ENCODE assay signal across 16 mouse cellular contexts in the genomic region with DNA sequence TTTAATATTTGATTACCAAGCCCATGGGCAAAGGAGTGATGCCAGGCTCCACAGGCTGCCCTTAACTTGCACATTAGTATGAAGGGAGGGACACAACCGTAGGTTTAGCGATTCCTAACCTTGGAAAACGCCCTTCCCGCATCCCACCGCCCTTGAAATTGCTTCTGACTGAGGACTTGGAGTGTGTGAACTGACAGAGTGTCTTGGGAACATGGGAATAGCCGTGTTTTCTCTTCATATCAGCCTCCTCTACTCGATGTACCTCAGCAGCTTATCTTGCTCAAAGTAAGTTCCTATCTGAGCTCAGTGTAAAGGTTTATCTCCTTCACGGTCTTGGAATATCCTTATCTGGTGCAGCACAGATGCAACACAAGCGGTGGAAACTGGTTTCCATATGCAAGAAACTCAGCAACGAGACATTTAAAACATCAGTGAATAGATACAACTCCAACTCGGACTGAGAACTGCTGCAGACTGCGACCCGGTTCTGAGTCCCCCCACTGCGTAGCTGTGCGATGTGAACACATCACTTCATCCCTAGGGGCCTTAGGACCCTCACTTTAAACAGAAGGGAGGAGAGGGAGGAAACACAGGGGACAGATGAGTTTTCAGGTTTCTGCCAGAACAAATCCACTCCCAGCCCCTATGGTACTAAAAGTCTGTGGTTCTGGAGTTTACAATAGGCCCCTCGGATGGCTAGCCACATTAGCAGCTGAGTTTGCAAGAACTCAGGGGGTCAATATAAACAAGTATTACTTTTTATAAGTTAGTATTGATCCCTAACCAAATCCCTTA.
"Had no signal": no experiment of that assay in that cellular context is flagged by ENCODE, and none has a peak within 500 bp of the region (broad histone marks: within the 10 kb centered on the region; RNA-seq: fewer than 3 reads in every experiment).

No protein-coding gene starts in this region.

- H3K4me3 ChIP-seq: limb, embryonic 15.5 days; liver, embryonic 15.5 days; midbrain, embryonic 10.5 days; neural tube, embryonic 13.5 days had no signal

- ATAC-seq: midbrain, embryonic 16.5 days had no signal

- H3K27me3 ChIP-seq: limb, embryonic 15.5 days; liver, embryonic 15.5 days; neural tube, embryonic 13.5 days had no signal

- H3K4me2 ChIP-seq: limb, embryonic 15.5 days; liver, embryonic 15.5 days; lung, embryonic 14.5 days; neural tube, embryonic 13.5 days had no signal

- H3K9me3 ChIP-seq: limb, embryonic 15.5 days; liver, embryonic 15.5 days; midbrain, embryonic 10.5 days; neural tube, embryonic 13.5 days had no signal

- H3K9ac ChIP-seq: limb, embryonic 15.5 days; liver, embryonic 15.5 days; lung, embryonic 14.5 days; neural tube, embryonic 13.5 days had no signal

- H3K27ac ChIP-seq: limb, embryonic 15.5 days; liver, embryonic 15.5 days; neural tube, embryonic 13.5 days had no signal

- DNase-seq: kidney, postnatal 36 days; layer of hippocampus, adult 9-11 months; layer of hippocampus, postnatal 36 days; lung, postnatal 10 days; lung, postnatal 4 days; retina, postnatal 1 day; right cerebral cortex, postnatal 4 days; spleen, adult 18-20 months; thymus, adult 18-20 months; thymus, postnatal 14 days had no signal

- H3K36me3 ChIP-seq: limb, embryonic 15.5 days; liver, embryonic 15.5 days; midbrain, embryonic 10.5 days; neural tube, embryonic 13.5 days had no signal
